Mouse (Mus musculus) erythroblast, embryonic 14.5 days (primary cell): ENCODE measurements around the gene Slc25a47.

ENCODE experiments used
- GATA1 ChIP-seq: IDR thresholded peaks from 2 replicates; pipeline ENCODE4 v1.6.1; 2012; ENCODE audit warnings: low read length, inconsistent platforms, mixed read lengths
- TAL1 ChIP-seq: IDR thresholded peaks from 3 replicates; pipeline ENCODE4 v1.6.1; 2012; ENCODE audit warnings: low read length, inconsistent platforms, mixed read lengths

GRCm38 (mm10) chr12:108812463-108812862, 23.4 kb upstream of the Slc25a47 start:
- no peak for TF ChIP-seq GATA1
- no peak for TF ChIP-seq TAL1
